Mouse (Mus musculus) forebrain, embryonic 11.5 days (tissue): ENCODE data around the gene Fosl2. TPM values are rescaled to one million over a fixed set of nuclear protein-coding genes. Genes with fewer than 3 reads are reported as not detected.

Experiments used
- ATAC-seq: fragments of 200-750 bp; cut with Nextera tagmentation; replicated peaks from 2 replicates; pipeline ENCODE4 v1.8.0; 2017; ENCODE audit warnings: moderate TSS enrichment; ENCODE audit not compliant: low FRiP score
- DNase-seq: peaks from one replicate; pipeline ENCODE4 v3.0.0-alpha.2; 2017; ENCODE audit warnings: low spot score
- H3K27ac ChIP-seq: fragments of 300-500 bp; sonication (generic); 2 replicates; pipeline ENCODE4 v1.5.1; 2014; ENCODE audit warnings: low read depth, low read length
- H3K27me3 ChIP-seq: fragments of 300-500 bp; sonication (generic); 2 replicates; pipeline ENCODE4 v1.6.1; 2014; ENCODE audit warnings: mild to moderate bottlenecking, low read length, mixed read lengths; ENCODE audit not compliant: control insufficient read depth, insufficient read depth
- H3K36me3 ChIP-seq: fragments of 300-500 bp; sonication (generic); 2 replicates; pipeline ENCODE4 v1.6.1; 2014; ENCODE audit warnings: mild to moderate bottlenecking, low read length, moderate library complexity, mixed read lengths; ENCODE audit not compliant: control insufficient read depth, insufficient read depth
- H3K4me1 ChIP-seq: fragments of 300-500 bp; sonication (generic); replicated peaks from 2 replicates; pipeline ENCODE4 v1.6.1; 2014; ENCODE audit warnings: low read length, mixed read lengths; ENCODE audit not compliant: control insufficient read depth, insufficient read depth
- H3K4me2 ChIP-seq: fragments of 300-500 bp; sonication (generic); 2 replicates; pipeline ENCODE4 v1.6.1; 2014; ENCODE audit warnings: low read depth, mild to moderate bottlenecking, low read length, moderate library complexity, mixed read lengths; ENCODE audit not compliant: severe bottlenecking
- H3K4me3 ChIP-seq: fragments of 300-500 bp; sonication (generic); 2 replicates; pipeline ENCODE4 v1.5.1; 2014; ENCODE audit warnings: low read depth, low read length
- H3K9ac ChIP-seq: fragments of 300-500 bp; sonication (generic); 2 replicates; pipeline ENCODE4 v1.6.1; 2014; ENCODE audit warnings: low read length
- H3K9me3 ChIP-seq: fragments of 300-500 bp; sonication (generic); 2 replicates; pipeline ENCODE4 v1.6.1; 2016; ENCODE audit warnings: low read length, mixed read lengths; ENCODE audit not compliant: control insufficient read depth
- WGBS: fragments of 180-500 bp; shearing (Covaris S2); extraction: QIAGEN DNeasy Blood & Tissue Kit; methylation state at CpG from one replicate; pipeline ENCODE4 v1.1.7; 2014; 5-methylcytosine and 5-hydroxymethylcytosine counted together
- polyA plus RNA-seq: library from polyadenylated mRNA; unstranded; fragments of >200 nt; fragmentation: Nextera tagmentation; extraction: Ambion mirVana; gene quantifications from 2 replicates; pipeline ENCODE4 v1.2.1, GENCODE M21; 2014

The Fosl2 gene
- 0.68 and 1.1 TPM in 2 replicates for polyA plus RNA-seq

GRCm38 (mm10) chr5:32135336-32136206 lies at the start of gene Fosl2:
Gene Fosl2 (plus strand): TSS chr5:32135801.
- under 1% methylated on average over 52 of the region's 85 CpGs for WGBS
- Histone ChIP-seq H3K4me3 (peak within 1 kb of the TSS; percentile 55), H3K27me3 (peaks cover 52% of the 10 kb centered on the region), H3K36me3 (no peaks in the 10 kb centered on the region), H3K9ac (peak within 1 kb of the TSS; percentile 64), H3K9me3 (no peaks in the 10 kb centered on the region), H3K27ac (peak within 1 kb of the TSS; percentile 46), H3K4me1 (peaks cover 2% of the 10 kb centered on the region; the same call in 1 of the 2 replicates), H3K4me2 (peak within 1 kb of the TSS; percentile 99)
- ATAC-seq = peak; percentile 79
- peak; percentile 92 for DNase-seq

- ATAC-seq (no peak), DNase-seq (no peak)
- no peaks in the 10 kb centered on the region for H3K36me3 ChIP-seq
- H3K27me3 ChIP-seq = no peaks in the 10 kb centered on the region
- H3K9me3 ChIP-seq = no peaks in the 10 kb centered on the region
- 87% methylated on average over 2 of the region's 2 CpGs for WGBS
- no peak overlapping the region for H3K4me2 ChIP-seq
- H3K4me3 ChIP-seq = no peak overlapping the region
- 0 out of 2 replicates have a peak, but pooled peaks cover 1% of the 10 kb centered on the region for H3K4me1 ChIP-seq
- H3K9ac ChIP-seq = no peak overlapping the region
- no peak overlapping the region for H3K27ac ChIP-seq
These were observed 49.6 kb upstream of the Fosl2 start for GRCm38 (mm10) chr5:32085971-32086370.

GRCm38 (mm10) chr5:32086526-32087090 lies 49.0 kb upstream of the Fosl2 start:
- no peaks in the 10 kb centered on the region for H3K4me1 ChIP-seq
- H3K9me3 ChIP-seq = no peaks in the 10 kb centered on the region
- no peak for ATAC-seq
- H3K4me2 ChIP-seq = no peak overlapping the region
- no peak overlapping the region for H3K9ac ChIP-seq
- H3K27me3 ChIP-seq = no peaks in the 10 kb centered on the region
- H3K4me3 ChIP-seq = no peak overlapping the region
- H3K27ac ChIP-seq = no peak overlapping the region
- WGBS = 88% methylated on average over 6 of the region's 6 CpGs
- no peak for DNase-seq
- no peaks in the 10 kb centered on the region for H3K36me3 ChIP-seq

GRCm38 (mm10) chr5:32089481-32089880 lies 46.1 kb upstream of the Fosl2 start:
- WGBS = 67% methylated on average over 5 of the region's 5 CpGs
- ATAC-seq = no peak

GRCm38 (mm10) chr5:32092281-32092680 lies 43.3 kb upstream of the Fosl2 start:
- no peaks in the 10 kb centered on the region for H3K9me3 ChIP-seq
- no peak overlapping the region for H3K4me3 ChIP-seq
- H3K9ac ChIP-seq = no peak overlapping the region
- no peaks in the 10 kb centered on the region for H3K4me1 ChIP-seq
- H3K4me2 ChIP-seq = no peak overlapping the region
- H3K36me3 ChIP-seq = no peaks in the 10 kb centered on the region
- ATAC-seq (no peak), DNase-seq (no peak)
- H3K27ac ChIP-seq = no peak overlapping the region
- no peaks in the 10 kb centered on the region for H3K27me3 ChIP-seq

More at GRCm38 (mm10) chr5:32089481-32089880, 46.1 kb upstream of the Fosl2 start:
- Histone ChIP-seq H3K27me3 (no peaks in the 10 kb centered on the region), H3K4me2 (no peak overlapping the region), H3K36me3 (no peaks in the 10 kb centered on the region), H3K4me3 (no peak overlapping the region), H3K9ac (no peak overlapping the region), H3K9me3 (no peaks in the 10 kb centered on the region), H3K27ac (no peak overlapping the region), H3K4me1 (no peaks in the 10 kb centered on the region)
- no peak for DNase-seq

- Histone ChIP-seq H3K4me2 (no peak overlapping the region), H3K36me3 (no peaks in the 10 kb centered on the region), H3K9me3 (no peaks in the 10 kb centered on the region), H3K4me1 (no peaks in the 10 kb centered on the region), H3K4me3 (no peak overlapping the region), H3K27ac (no peak overlapping the region), H3K9ac (no peak overlapping the region), H3K27me3 (no peaks in the 10 kb centered on the region)
- 75% methylated on average over 3 of the region's 3 CpGs for WGBS
- ATAC-seq = no peak
- no peak for DNase-seq
These were observed 36.9 kb upstream of the Fosl2 start for GRCm38 (mm10) chr5:32098691-32099090.

GRCm38 (mm10) chr5:32102484-32102883 lies 33.1 kb upstream of the Fosl2 start:
- no peak overlapping the region for H3K4me3 ChIP-seq
- H3K9me3 ChIP-seq = no peaks in the 10 kb centered on the region
- no peaks in the 10 kb centered on the region for H3K36me3 ChIP-seq
- WGBS = 43% methylated on average over 5 of the region's 5 CpGs
- DNase-seq (no peak), ATAC-seq (no peak)
- no peaks in the 10 kb centered on the region for H3K4me1 ChIP-seq
- H3K27me3 ChIP-seq = no peaks in the 10 kb centered on the region
- H3K9ac ChIP-seq = no peak overlapping the region
- no peak overlapping the region for H3K4me2 ChIP-seq
- H3K27ac ChIP-seq = no peak overlapping the region

- WGBS = 85% methylated on average over 6 of the region's 6 CpGs
- Histone ChIP-seq H3K27ac (no peak overlapping the region), H3K36me3 (no peaks in the 10 kb centered on the region), H3K4me1 (no peaks in the 10 kb centered on the region), H3K27me3 (no peaks in the 10 kb centered on the region), H3K4me2 (no peak overlapping the region), H3K9me3 (no peaks in the 10 kb centered on the region), H3K4me3 (no peak overlapping the region), H3K9ac (no peak overlapping the region)
- DNase-seq = no peak
- ATAC-seq = no peak
These were observed 32.6 kb upstream of the Fosl2 start for GRCm38 (mm10) chr5:32102971-32103431.
